Mouse (Mus musculus) embryonic facial prominence, embryonic 15.5 days (tissue): ENCODE data around the gene Gad2. TPM values are rescaled to one million over a fixed set of nuclear protein-coding genes. Genes with fewer than 3 reads are reported as not detected.

Source experiments
- ATAC-seq: fragments of 200-750 bp; cut with Nextera tagmentation; 2 replicates; pipeline ENCODE4 v1.8.0; 2017; ENCODE audit warnings: low read depth, moderate TSS enrichment; ENCODE audit not compliant: insufficient number of reproducible peaks, low FRiP score, low TSS enrichment
- H3K27ac ChIP-seq: fragments of 300-500 bp; sonication (generic); replicated peaks from 2 replicates; pipeline ENCODE4 v1.5.1; 2015; ENCODE audit warnings: mild to moderate bottlenecking, inconsistent platforms
- H3K27me3 ChIP-seq: fragments of 300-500 bp; sonication (generic); 2 replicates; pipeline ENCODE4 v1.6.1; 2015; ENCODE audit warnings: inconsistent platforms
- H3K36me3 ChIP-seq: fragments of 300-500 bp; sonication (generic); 2 replicates; pipeline ENCODE4 v1.6.1; 2015; ENCODE audit warnings: mild to moderate bottlenecking, inconsistent platforms
- H3K4me1 ChIP-seq: fragments of 300-500 bp; sonication (generic); 2 replicates; pipeline ENCODE4 v1.6.1; 2015; ENCODE audit warnings: inconsistent platforms
- H3K4me2 ChIP-seq: fragments of 300-500 bp; sonication (generic); replicated peaks from 2 replicates; pipeline ENCODE4 v1.6.1; 2015; ENCODE audit warnings: mild to moderate bottlenecking, inconsistent platforms
- H3K4me3 ChIP-seq: fragments of 300-500 bp; sonication (generic); replicated peaks from 2 replicates; pipeline ENCODE4 v1.5.1; 2015; ENCODE audit warnings: mild to moderate bottlenecking, inconsistent platforms
- H3K9ac ChIP-seq: fragments of 300-500 bp; sonication (generic); 2 replicates; pipeline ENCODE4 v1.6.1; 2015; ENCODE audit warnings: inconsistent platforms
- H3K9me3 ChIP-seq: fragments of 300-500 bp; sonication (generic); replicated peaks from 2 replicates; pipeline ENCODE4 v1.6.1; 2016; ENCODE audit warnings: inconsistent platforms
- WGBS: fragments of 180-500 bp; shearing (Covaris S2); methylation state at CpG from one replicate; pipeline ENCODE4 v1.1.7; 2015; 5-methylcytosine and 5-hydroxymethylcytosine counted together
- microRNA-seq: library from miRNA; unstranded; fragments of <30 nt; microRNA quantifications from one replicate; pipeline ENCODE4, GENCODE M21; 2016; ENCODE audit warnings: borderline number of aligned reads
- polyA plus RNA-seq: library from polyadenylated mRNA; unstranded; fragments of >200 nt; fragmentation: Nextera tagmentation; extraction: Ambion mirVana; gene quantifications from 2 replicates; pipeline ENCODE4 v1.2.1, GENCODE M21; 2015

The Gad2 gene
- polyA plus RNA-seq, 1 experiment from 2014 or later: 0.53 TPM

DNA sequence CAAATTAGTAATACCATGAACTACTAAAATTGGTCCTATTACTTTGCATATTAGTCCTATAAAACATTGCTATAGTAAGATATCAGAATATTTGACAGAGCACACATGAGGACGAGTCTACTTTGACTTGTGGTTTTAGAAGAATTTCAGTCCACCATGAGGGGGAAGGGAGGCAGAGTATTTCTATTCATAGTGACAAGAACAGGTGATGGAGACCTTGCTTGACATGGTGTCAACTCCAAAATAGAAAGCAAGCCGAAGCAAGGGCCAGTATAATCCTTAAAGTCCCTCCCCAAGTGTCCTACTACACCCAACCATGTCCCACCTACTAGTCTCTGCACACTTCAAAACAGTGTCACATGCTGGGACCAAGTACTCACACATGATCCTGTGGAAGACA, 114.1 kb downstream of the Gad2 start:
- Histone ChIP-seq H3K27ac (no peak overlapping the region), H3K4me1 (no peaks in the 10 kb centered on the region), H3K36me3 (no peaks in the 10 kb centered on the region), H3K9ac (no peak overlapping the region), H3K9me3 (no peaks in the 10 kb centered on the region), H3K27me3 (no peaks in the 10 kb centered on the region), H3K4me3 (no peak overlapping the region), H3K4me2 (no peak overlapping the region)
- ATAC-seq: no peak
- WGBS: 50% methylated on average over 2 of the region's 2 CpGs

DNA sequence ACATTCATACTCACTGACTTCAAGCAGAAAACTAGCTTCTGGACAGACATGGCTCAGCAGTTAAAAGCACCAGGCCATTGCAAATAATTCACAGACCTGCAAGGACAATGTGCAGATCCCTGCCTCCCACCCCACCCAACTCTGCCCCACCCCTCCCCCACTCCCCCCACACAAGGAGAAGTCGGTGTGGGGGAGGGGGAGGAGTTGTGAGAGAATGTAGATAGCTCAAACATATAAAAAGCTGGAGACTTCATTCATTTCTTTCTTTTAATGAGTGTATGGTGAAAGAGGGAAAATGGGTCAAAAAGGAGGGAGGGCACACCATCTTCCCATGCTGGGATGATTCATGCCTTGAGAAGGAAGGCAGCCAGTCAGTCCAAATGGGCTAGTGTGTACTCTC, 117.4 kb downstream of the Gad2 start:
- 45% methylated on average over 1 of the region's 1 CpGs for WGBS
- H3K36me3 ChIP-seq: no peaks in the 10 kb centered on the region
- H3K4me3 ChIP-seq: no peak overlapping the region
- no peaks in the 10 kb centered on the region for H3K27me3 ChIP-seq
- no peaks in the 10 kb centered on the region for H3K9me3 ChIP-seq
- H3K9ac ChIP-seq: no peak overlapping the region
- no peak overlapping the region for H3K27ac ChIP-seq
- no peak for ATAC-seq
- no peaks in the 10 kb centered on the region for H3K4me1 ChIP-seq
- H3K4me2 ChIP-seq: no peak overlapping the region

DNA sequence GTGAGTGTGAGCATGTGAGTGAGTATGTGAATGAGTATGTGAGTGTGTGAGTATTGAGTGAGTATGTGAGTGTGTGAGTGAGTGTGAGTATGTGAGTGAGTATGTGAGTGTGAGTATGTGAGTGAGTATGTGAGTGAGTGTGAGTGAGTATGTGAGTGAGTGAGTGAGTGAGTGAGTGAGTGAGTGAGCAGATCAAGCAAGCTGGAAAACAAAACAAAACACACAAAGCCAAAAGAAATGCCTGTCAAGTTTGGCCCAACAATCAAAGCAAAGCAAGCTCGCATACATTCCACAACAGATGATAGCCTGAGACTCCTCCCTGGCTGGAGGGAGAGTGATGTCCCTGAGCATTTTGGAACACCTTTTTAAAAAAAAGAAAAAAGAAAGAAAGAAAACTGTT, 118.4 kb downstream of the Gad2 start:
- H3K4me2 ChIP-seq: no peak overlapping the region
- no peak overlapping the region for H3K4me3 ChIP-seq
- H3K36me3 ChIP-seq: no peaks in the 10 kb centered on the region
- no peak overlapping the region for H3K9ac ChIP-seq
- WGBS: 57% methylated on average over 1 of the region's 1 CpGs
- no peaks in the 10 kb centered on the region for H3K4me1 ChIP-seq
- no peaks in the 10 kb centered on the region for H3K27me3 ChIP-seq
- ATAC-seq: no peak
- no peaks in the 10 kb centered on the region for H3K9me3 ChIP-seq
- no peak overlapping the region for H3K27ac ChIP-seq

DNA sequence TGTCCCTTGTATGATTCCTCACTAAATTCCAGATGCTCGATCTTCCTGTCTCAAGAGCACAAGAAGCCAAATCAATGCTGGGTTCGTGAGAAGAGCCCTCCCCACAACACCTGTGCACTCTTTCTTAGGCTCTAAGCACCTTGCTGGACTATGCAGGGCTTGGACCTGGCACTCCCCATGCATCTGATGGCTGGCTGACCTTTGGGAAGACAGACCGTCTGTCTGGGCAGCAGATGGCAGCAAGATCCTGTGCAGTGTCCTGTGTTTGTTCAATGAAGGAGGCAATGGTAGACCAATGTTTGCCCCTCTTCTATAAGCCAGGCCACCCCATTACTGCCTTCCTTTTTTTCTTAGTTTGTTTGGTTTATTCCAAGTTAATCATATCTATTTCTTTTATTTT, 119.2 kb downstream of the Gad2 start:
- Histone ChIP-seq H3K27me3 (no peaks in the 10 kb centered on the region), H3K36me3 (no peaks in the 10 kb centered on the region), H3K27ac (no peak overlapping the region), H3K4me2 (no peak overlapping the region), H3K9ac (no peak overlapping the region), H3K9me3 (no peaks in the 10 kb centered on the region), H3K4me1 (no peaks in the 10 kb centered on the region), H3K4me3 (no peak overlapping the region)
- 60% methylated on average over 3 of the region's 3 CpGs for WGBS
- ATAC-seq: no peak

Small RNA genes within 50 kb of the gene (microRNA-seq; reads per million reads assigned to microRNA genes)
- gene Gm23636 (not detected), gene Mir3967 (not detected)

Other genes with a start within 250 kb of the Gad2 start
- 3.0 and 3.5 TPM in 2 replicates for gene Apbb1ip, start 151.9 kb downstream of the Gad2 start, polyA plus RNA-seq